Mouse (Mus musculus) embryonic facial prominence, embryonic 10.5 days (tissue): ENCODE results near the gene Pdpk1. TPM values are rescaled to one million over a fixed set of nuclear protein-coding genes. Genes with fewer than 3 reads are reported as not detected.
A peak's percentile ranks its signal among the peaks of the same experiment; 100 is the strongest.

Source experiments
- DNase-seq: peaks from one replicate; pipeline ENCODE4 v3.0.0-alpha.2; 2017; ENCODE audit warnings: low spot score
- H3K27ac ChIP-seq: fragments of 300-500 bp; sonication (generic); replicated peaks from 2 replicates; pipeline ENCODE4 v1.5.1; 2016; ENCODE audit warnings: mild to moderate bottlenecking
- H3K27me3 ChIP-seq: fragments of 300-500 bp; sonication (generic); replicated peaks from 2 replicates; pipeline ENCODE4 v1.6.1; 2016; ENCODE audit warnings: low read depth, mild to moderate bottlenecking; ENCODE audit not compliant: poor library complexity, severe bottlenecking
- H3K36me3 ChIP-seq: fragments of 300-500 bp; sonication (generic); replicated peaks from 2 replicates; pipeline ENCODE4 v1.6.1; 2016; ENCODE audit warnings: mild to moderate bottlenecking, moderate library complexity
- H3K4me1 ChIP-seq: fragments of 300-500 bp; sonication (generic); 2 replicates; pipeline ENCODE4 v1.6.1; 2016
- H3K4me3 ChIP-seq: fragments of 300-500 bp; sonication (generic); 2 replicates; pipeline ENCODE4 v1.5.1; 2016; ENCODE audit warnings: mild to moderate bottlenecking, moderate library complexity
- H3K9me3 ChIP-seq: fragments of 300-500 bp; sonication (generic); 2 replicates; pipeline ENCODE4 v1.6.1; 2016; ENCODE audit warnings: mild to moderate bottlenecking
- WGBS: fragments of 180-500 bp; shearing (Covaris S2); methylation state at CpG from one replicate; pipeline ENCODE4 v1.1.7; 2016; 5-methylcytosine and 5-hydroxymethylcytosine counted together
- polyA plus RNA-seq: library from polyadenylated mRNA; unstranded; fragments of >200 nt; fragmentation: Nextera tagmentation; extraction: Ambion mirVana; gene quantifications from 2 replicates; pipeline ENCODE4 v1.2.1, GENCODE M21; 2016

Gene Pdpk1
- polyA plus RNA-seq, 1 experiment from 2014 or later = 30.9 TPM

DNA sequence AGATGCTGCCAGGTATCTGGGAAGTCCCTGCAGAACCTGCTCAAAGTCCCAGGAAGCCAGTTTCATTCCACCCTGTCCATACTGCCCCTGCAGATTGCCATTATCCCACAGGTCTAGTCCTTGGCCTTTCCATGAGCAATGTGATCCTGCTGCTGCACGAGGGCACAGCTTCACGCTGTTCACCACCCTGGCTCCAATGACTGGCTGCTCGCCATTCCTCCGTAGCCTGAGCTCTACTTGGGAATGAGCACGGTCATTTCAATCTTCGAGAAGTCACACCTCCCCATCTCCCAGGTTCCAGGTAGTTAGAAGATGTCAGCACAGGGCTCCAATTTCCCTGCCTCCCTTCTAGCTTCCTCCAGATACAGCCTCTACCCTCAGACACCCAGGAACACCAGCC is 6.4 kb upstream of the Pdpk1 start:
- Histone ChIP-seq H3K4me1 (peaks cover 5% of the 10 kb centered on the region), H3K36me3 (peaks cover 42% of the 10 kb centered on the region), H3K27me3 (no peaks in the 10 kb centered on the region), H3K4me3 (no peak overlapping the region), H3K27ac (no peak overlapping the region), H3K9me3 (no peaks in the 10 kb centered on the region)
- 94% methylated on average over 6 of the region's 6 CpGs for WGBS
- no peak for DNase-seq

DNA sequence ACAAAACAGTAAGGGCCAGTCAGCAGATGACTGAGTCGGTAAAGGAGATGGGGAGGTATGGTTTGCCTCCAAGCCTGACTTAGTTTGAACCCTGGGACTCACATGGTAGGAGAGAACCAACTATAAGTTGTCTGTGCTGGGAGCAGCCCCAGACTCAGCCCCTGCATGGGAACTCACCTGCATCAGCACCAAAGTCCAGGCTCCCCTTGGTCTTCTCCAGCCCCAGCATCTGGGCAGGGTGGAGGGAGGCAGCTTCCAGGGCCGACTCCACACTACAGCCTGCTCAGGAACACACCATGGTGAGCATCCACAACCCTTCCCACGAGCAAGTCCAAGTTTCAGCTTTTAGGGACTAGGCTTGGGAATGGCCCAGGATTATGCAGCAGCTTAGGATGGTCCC is 5.7 kb upstream of the Pdpk1 start:
- no peak for DNase-seq
- peaks cover 42% of the 10 kb centered on the region for H3K36me3 ChIP-seq
- 88% methylated on average over 3 of the region's 3 CpGs for WGBS
- no peak overlapping the region for H3K4me3 ChIP-seq
- H3K4me1 ChIP-seq = peaks cover 12% of the 10 kb centered on the region
- H3K27ac ChIP-seq = no peak overlapping the region
- H3K27me3 ChIP-seq = no peaks in the 10 kb centered on the region
- no peaks in the 10 kb centered on the region for H3K9me3 ChIP-seq

DNA sequence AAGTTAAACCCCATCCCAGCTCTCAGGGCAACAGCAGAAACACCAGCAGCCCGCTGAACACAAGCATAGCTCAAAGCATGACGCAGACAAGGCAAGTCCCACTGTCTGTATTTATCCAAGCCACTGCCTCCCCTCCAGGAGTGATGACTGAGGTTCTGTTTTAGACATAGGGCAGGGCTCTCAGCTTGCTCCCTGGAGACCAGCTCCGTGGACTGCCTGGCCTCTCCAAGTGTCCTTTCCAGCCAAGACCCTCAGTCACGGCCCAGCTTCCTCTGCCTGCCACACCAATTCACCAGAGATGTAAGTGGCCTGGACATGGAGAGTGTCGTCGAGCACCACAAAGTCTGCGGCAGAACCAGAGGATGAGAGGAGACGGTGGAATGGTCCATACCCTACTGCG is 5.0 kb upstream of the Pdpk1 start:
- Histone ChIP-seq H3K27ac (no peak overlapping the region), H3K4me1 (peaks cover 15% of the 10 kb centered on the region), H3K9me3 (no peaks in the 10 kb centered on the region), H3K27me3 (no peaks in the 10 kb centered on the region), H3K36me3 (peaks cover 42% of the 10 kb centered on the region), H3K4me3 (no peak overlapping the region)
- 89% methylated on average over 9 of the region's 9 CpGs for WGBS
- no peak for DNase-seq

DNA sequence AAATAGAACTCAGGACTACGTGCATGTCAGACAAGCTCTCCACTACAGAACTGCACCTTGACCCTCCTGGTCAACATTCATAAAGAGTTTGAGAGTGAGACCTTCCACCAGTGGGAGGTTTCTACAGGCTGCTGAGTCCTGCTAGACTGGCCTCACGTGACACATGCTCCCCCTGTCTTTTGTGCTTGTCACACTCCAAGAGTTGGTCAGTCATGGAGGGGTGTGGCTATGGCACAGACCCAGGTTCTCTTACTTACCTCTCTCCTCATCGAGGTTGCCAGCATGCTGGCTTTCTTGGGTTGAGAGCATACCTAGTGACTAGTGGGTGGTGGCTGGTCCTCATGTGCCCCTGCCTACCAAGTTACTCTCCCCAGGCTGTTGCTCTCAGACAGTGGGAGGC is 3.7 kb upstream of the Pdpk1 start:
- 74% methylated on average over 3 of the region's 3 CpGs for WGBS
- H3K9me3 ChIP-seq = no peaks in the 10 kb centered on the region

GRCm38 (mm10) chr17:24151890-24152563 is 1.3 kb upstream of the Pdpk1 start:
- Histone ChIP-seq H3K27ac (no peak overlapping the region; the same call in 1 of the 2 replicates), H3K9me3 (no peaks in the 10 kb centered on the region), H3K36me3 (peaks cover 24% of the 10 kb centered on the region), H3K4me3 (peak overlapping the region; percentile 58), H3K27me3 (no peaks in the 10 kb centered on the region), H3K4me1 (peaks cover 15% of the 10 kb centered on the region)
- 2% methylated on average over 26 of the region's 26 CpGs for WGBS
- DNase-seq = peak; percentile 86

More for the DNA sequence above, 3.7 kb upstream of the Pdpk1 start:
- no peak for DNase-seq
- peaks cover 15% of the 10 kb centered on the region for H3K4me1 ChIP-seq
- H3K4me3 ChIP-seq = no peak overlapping the region
- no peak overlapping the region for H3K27ac ChIP-seq
- peaks cover 39% of the 10 kb centered on the region for H3K36me3 ChIP-seq
- no peaks in the 10 kb centered on the region for H3K27me3 ChIP-seq

GRCm38 (mm10) chr17:24151382-24151781 is 658 bp upstream of the Pdpk1 start:
- Histone ChIP-seq H3K4me3 (peak overlapping the region; percentile 58), H3K9me3 (no peaks in the 10 kb centered on the region), H3K4me1 (peaks cover 15% of the 10 kb centered on the region), H3K36me3 (peaks cover 18% of the 10 kb centered on the region), H3K27ac (no peak overlapping the region), H3K27me3 (no peaks in the 10 kb centered on the region)
- no peak for DNase-seq
- WGBS = 18% methylated on average over 7 of the region's 7 CpGs

- DNase-seq = no peak
Measured at GRCm38 (mm10) chr17:24149421-24149820, 1.3 kb downstream of the Pdpk1 start.

GRCm38 (mm10) chr17:24142897-24143296 is 7.8 kb downstream of the Pdpk1 start:
- H3K4me1 ChIP-seq = peaks cover 23% of the 10 kb centered on the region
- no peaks in the 10 kb centered on the region for H3K27me3 ChIP-seq
- H3K36me3 ChIP-seq = 0 out of 2 replicates have a peak, but pooled peaks cover 2% of the 10 kb centered on the region
- no peak for DNase-seq
- 46% methylated on average over 2 of the region's 2 CpGs for WGBS
- no peak overlapping the region for H3K4me3 ChIP-seq
- no peaks in the 10 kb centered on the region for H3K9me3 ChIP-seq
- no peak overlapping the region for H3K27ac ChIP-seq

More at GRCm38 (mm10) chr17:24149421-24149820, 1.3 kb downstream of the Pdpk1 start:
- Histone ChIP-seq H3K36me3 (0 out of 2 replicates have a peak, but pooled peaks cover 3% of the 10 kb centered on the region), H3K27me3 (no peaks in the 10 kb centered on the region), H3K4me1 (peaks cover 15% of the 10 kb centered on the region), H3K9me3 (no peaks in the 10 kb centered on the region), H3K4me3 (no peak overlapping the region), H3K27ac (no peak overlapping the region)
- WGBS = 86% methylated on average over 7 of the region's 7 CpGs

- H3K27me3 ChIP-seq = no peaks in the 10 kb centered on the region
- H3K4me1 ChIP-seq = peaks cover 23% of the 10 kb centered on the region
- peak overlapping the region; percentile 93 for H3K27ac ChIP-seq
- peak overlapping the region; percentile 96 for H3K4me3 ChIP-seq
- H3K36me3 ChIP-seq = 0 out of 2 replicates have a peak, but pooled peaks cover 2% of the 10 kb centered on the region
- H3K9me3 ChIP-seq = no peaks in the 10 kb centered on the region
- under 1% methylated on average over 57 of the region's 57 CpGs for WGBS
- DNase-seq = peak; percentile 98
Measured at GRCm38 (mm10) chr17:24141425-24141920, 9.3 kb downstream of the Pdpk1 start.

DNA sequence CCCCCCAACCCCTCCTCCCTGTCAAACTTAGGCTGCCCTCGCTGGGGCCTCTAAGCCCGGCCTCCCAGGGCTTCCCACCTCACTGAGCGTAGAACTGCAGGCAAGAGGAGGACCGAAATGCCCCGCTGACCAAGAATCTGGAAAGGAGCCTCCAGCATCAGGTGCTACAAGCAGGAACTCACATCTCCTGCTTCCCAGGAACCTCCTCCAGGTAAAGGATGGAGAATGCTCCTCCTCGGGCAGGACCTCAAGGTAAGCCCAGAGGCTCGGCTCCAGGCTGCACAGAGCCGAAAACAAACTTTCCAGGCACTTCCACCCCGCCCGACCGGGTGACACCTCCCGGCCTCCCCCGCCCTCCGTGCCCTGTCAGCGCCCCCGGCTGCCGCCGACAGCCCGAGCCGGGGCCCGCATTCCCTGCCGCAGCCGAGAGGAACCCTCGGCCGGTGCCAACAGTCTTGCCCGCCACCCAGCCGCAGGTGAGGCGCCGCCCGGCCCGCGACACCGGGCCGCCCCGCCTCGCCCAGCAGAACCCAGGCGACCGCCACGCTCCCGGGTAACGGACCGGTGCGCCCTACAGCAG is 9.8 kb downstream of the Pdpk1 start:
- Histone ChIP-seq H3K27me3 (no peaks in the 10 kb centered on the region), H3K9me3 (no peaks in the 10 kb centered on the region), H3K4me1 (peaks cover 23% of the 10 kb centered on the region), H3K4me3 (peak overlapping the region; percentile 96), H3K36me3 (0 out of 2 replicates have a peak, but pooled peaks cover 2% of the 10 kb centered on the region), H3K27ac (peak overlapping the region; percentile 93)
- under 1% methylated on average over 43 of the region's 43 CpGs for WGBS
- peak; percentile 46 for DNase-seq

DNA sequence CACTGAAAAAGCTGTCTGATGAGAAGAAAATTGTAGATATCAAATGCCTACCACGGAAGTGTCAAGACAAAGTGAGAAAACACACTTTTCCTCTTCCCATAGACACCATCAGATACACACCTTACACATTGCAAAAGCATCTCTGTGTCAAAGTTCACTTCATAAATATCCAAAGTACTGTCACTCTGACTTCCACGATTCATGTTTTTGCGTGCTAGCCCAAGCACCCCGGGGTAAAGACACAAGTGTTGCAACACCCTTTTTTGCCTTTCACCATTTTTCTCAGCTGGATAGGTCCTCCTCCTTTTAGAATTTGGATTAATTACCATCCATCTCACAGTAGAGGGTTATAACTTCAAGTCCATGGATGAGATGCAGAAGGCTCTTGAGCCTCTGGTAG is 10.8 kb downstream of the Pdpk1 start:
- no peaks in the 10 kb centered on the region for H3K9me3 ChIP-seq
- DNase-seq = no peak
- H3K27ac ChIP-seq = no peak overlapping the region
- peak overlapping the region; percentile 96 for H3K4me3 ChIP-seq
- 0 out of 2 replicates have a peak, but pooled peaks cover 2% of the 10 kb centered on the region for H3K36me3 ChIP-seq
- WGBS = 95% methylated on average over 4 of the region's 4 CpGs
- H3K27me3 ChIP-seq = no peaks in the 10 kb centered on the region
- H3K4me1 ChIP-seq = peaks cover 23% of the 10 kb centered on the region

- DNase-seq = no peak
- H3K4me3 ChIP-seq = no peak overlapping the region
- H3K27me3 ChIP-seq = no peaks in the 10 kb centered on the region
- 87% methylated on average over 3 of the region's 3 CpGs for WGBS
- H3K9me3 ChIP-seq = no peaks in the 10 kb centered on the region
- 0 out of 2 replicates have a peak, but pooled peaks cover 2% of the 10 kb centered on the region for H3K36me3 ChIP-seq
- H3K27ac ChIP-seq = no peak overlapping the region
- peaks cover 23% of the 10 kb centered on the region for H3K4me1 ChIP-seq
Measured at GRCm38 (mm10) chr17:24139256-24139655, 11.5 kb downstream of the Pdpk1 start.
